Mouse (Mus musculus) thymus, adult 2 months (tissue): ENCODE data around the gene Rbm7.

ENCODE experiments used
- CTCF ChIP-seq: fragments of 200-500 bp; IDR thresholded peaks from 2 replicates; pipeline ENCODE4 v1.5.1; 2012; ENCODE audit warnings: mild to moderate bottlenecking, control low read depth, low read length, moderate library complexity, borderline replicate concordance; ENCODE audit not compliant: control insufficient read depth, poor library complexity, insufficient read depth; ENCODE audit errors: extremely low read depth
- POLR2A ChIP-seq: fragments of 200-500 bp; IDR thresholded peaks from 2 replicates; pipeline ENCODE4 v1.6.1; 2012; ENCODE audit warnings: mild to moderate bottlenecking, low read length, control low read depth, moderate library complexity; ENCODE audit not compliant: control insufficient read depth, poor library complexity, insufficient read depth; ENCODE audit errors: extremely low read depth

DNA sequence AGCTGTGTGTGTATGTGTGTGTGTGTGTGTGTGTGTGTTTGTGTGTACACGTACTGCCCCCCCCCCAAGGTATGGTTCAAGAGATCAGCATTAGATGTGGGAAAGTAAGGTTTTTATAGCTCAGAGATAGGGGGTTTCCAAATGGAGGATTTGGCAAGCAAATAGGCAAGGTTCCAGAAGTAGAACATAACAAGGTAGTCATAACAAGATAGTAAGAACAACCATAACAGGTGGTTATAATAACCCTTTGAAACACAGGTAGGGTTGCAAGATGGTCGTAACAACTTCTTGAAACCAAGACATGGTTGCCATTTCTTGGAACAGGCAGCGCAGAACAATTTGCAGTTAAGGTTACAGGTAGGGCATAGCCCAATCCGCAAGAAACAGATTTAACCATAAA, 31.4 kb upstream of the Rbm7 start:
- TF ChIP-seq POLR2A (no peak), CTCF (no peak)
